Mouse (Mus musculus) MEL (cell line): ENCODE measurements at regions not wholly inside any gene's neighbourhood (a gene's known extent, or its start where the extent isn't known, plus 50 kb on each side); places are given as distances from the start of the nearest gene placed in this dataset.

Experiments used
- DNase-seq: peaks from one replicate; pipeline ENCODE4 v3.0.0; 2011; ENCODE audit warnings: low read depth, low spot score
- H3K27ac ChIP-seq: 2 replicates; pipeline ENCODE4 v1.5.1; 2012; ENCODE audit warnings: low read depth, mild to moderate bottlenecking, control low read depth, low read length, moderate library complexity; ENCODE audit not compliant: control insufficient read depth
- H3K27me3 ChIP-seq, 2 experiments: fragments of 150-350 bp in 1 of 2; sonication (generic) in 1 of 2; 2 replicates each; pipeline ENCODE4 v1.6.1; 2012; ENCODE audit warnings: low read length in 2 of 2, mild to moderate bottlenecking in 2 of 2, improper control_type of control experiment in 1 of 2, moderate library complexity in 1 of 2; ENCODE audit not compliant: insufficient read depth in 2 of 2, control insufficient read depth in 1 of 2
- H3K36me3 ChIP-seq, 2 experiments: 2 replicates each; pipeline ENCODE4 v1.6.1; 2012 to 2014; ENCODE audit warnings: low read length in 2 of 2, improper control_type of control experiment in 1 of 2, inconsistent platforms in 1 of 2, mild to moderate bottlenecking in 1 of 2; ENCODE audit not compliant: insufficient read depth in 2 of 2, control insufficient read depth in 1 of 2
- H3K4me1 ChIP-seq, 2 experiments: fragments of 150-350 bp in 1 of 2; sonication (generic) in 1 of 2; 2 replicates each; pipeline ENCODE4 v1.6.1; 2012; ENCODE audit warnings: low read length in 2 of 2, improper control_type of control experiment in 1 of 2, mild to moderate bottlenecking in 1 of 2; ENCODE audit not compliant: insufficient read depth in 2 of 2, control insufficient read depth in 1 of 2
- H3K4me3 ChIP-seq, 2 experiments: fragments of 150-350 bp in 1 of 2; sonication (generic) in 1 of 2; 2 replicates each; pipeline ENCODE4 v1.5.1; 2012; ENCODE audit warnings: low read depth in 2 of 2, low read length in 2 of 2, mild to moderate bottlenecking in 2 of 2, moderate library complexity in 2 of 2, control low read depth in 1 of 2, improper control_type of control experiment in 1 of 2; ENCODE audit not compliant: control insufficient read depth in 1 of 2, insufficient read depth in 1 of 2
- H3K79me2 ChIP-seq: 2 replicates; pipeline ENCODE4 v1.6.1; 2012; ENCODE audit warnings: mild to moderate bottlenecking, low read length, moderate library complexity; ENCODE audit not compliant: control insufficient read depth, poor library complexity, insufficient read depth
- H3K9ac ChIP-seq: 2 replicates; pipeline ENCODE4 v1.6.1; 2012; ENCODE audit warnings: low read depth, mild to moderate bottlenecking, control low read depth, low read length, moderate library complexity; ENCODE audit not compliant: control insufficient read depth, poor library complexity, severe bottlenecking
- H3K9me3 ChIP-seq: fragments of 150-350 bp; sonication (generic); replicated peaks from 2 replicates; pipeline ENCODE4 v1.6.1; 2012; ENCODE audit warnings: mild to moderate bottlenecking, low read length, improper control_type of control experiment, moderate library complexity; ENCODE audit not compliant: insufficient read depth
- CHD1 ChIP-seq: IDR thresholded peaks from 2 replicates; pipeline ENCODE4 v1.6.1; 2012; ENCODE audit warnings: low read depth, mild to moderate bottlenecking, inconsistent platforms, low read length, improper control_type of control experiment
- E2F4 ChIP-seq: IDR thresholded peaks from 2 replicates; pipeline ENCODE4 v1.6.1; 2011; ENCODE audit warnings: low read depth, low read length, improper control_type of control experiment, borderline replicate concordance
- EP300 ChIP-seq, 2 experiments: IDR thresholded peaks; 2 replicates each; pipeline ENCODE4 v1.6.1; 2011; ENCODE audit warnings: improper control_type of control experiment in 2 of 2, low read length in 2 of 2, low read depth in 1 of 2, mild to moderate bottlenecking in 1 of 2
- JUND ChIP-seq: IDR thresholded peaks from 2 replicates; pipeline ENCODE4 v1.6.1; 2011; ENCODE audit warnings: low read depth, mild to moderate bottlenecking, improper control_type of control experiment, low read length
- MEF2A ChIP-seq: IDR thresholded peaks from 2 replicates; pipeline ENCODE4 v1.6.1; 2014; ENCODE audit warnings: low read depth, mild to moderate bottlenecking, inconsistent platforms, low read length, improper control_type of control experiment; ENCODE audit not compliant: poor library complexity, insufficient replicate concordance, severe bottlenecking; ENCODE audit errors: extremely low read depth
- RAD21 ChIP-seq: IDR thresholded peaks from 2 replicates; pipeline ENCODE4 v1.6.1; 2011; ENCODE audit warnings: mild to moderate bottlenecking, low read depth, low read length, improper control_type of control experiment
- RCOR1 ChIP-seq: IDR thresholded peaks from 2 replicates; pipeline ENCODE4 v1.6.1; 2012; ENCODE audit warnings: low read depth, mild to moderate bottlenecking, inconsistent platforms, low read length, improper control_type of control experiment
- SMC3 ChIP-seq: IDR thresholded peaks from 2 replicates; pipeline ENCODE4 v1.6.1; 2011; ENCODE audit warnings: low read depth, low read length, improper control_type of control experiment
- TBP ChIP-seq: IDR thresholded peaks from 2 replicates; pipeline ENCODE4 v1.8.0; 2011; ENCODE audit warnings: low read depth, low read length, improper control_type of control experiment
- TCF12 ChIP-seq: IDR thresholded peaks from 2 replicates; pipeline ENCODE4 v1.6.1; 2014; ENCODE audit warnings: low read depth, mild to moderate bottlenecking, inconsistent platforms, low read length, improper control_type of control experiment, moderate library complexity
- USF1 ChIP-seq: IDR thresholded peaks from 2 replicates; pipeline ENCODE4 v1.6.1; 2014; ENCODE audit warnings: low read depth, mild to moderate bottlenecking, inconsistent platforms, low read length, improper control_type of control experiment, moderate library complexity
- USF2 ChIP-seq, 2 experiments: IDR thresholded peaks; 2 replicates each; pipeline ENCODE4 v1.6.1; 2011 to 2012; ENCODE audit warnings: improper control_type of control experiment in 2 of 2, low read length in 2 of 2, borderline replicate concordance in 1 of 2, inconsistent platforms in 1 of 2, low read depth in 1 of 2, mild to moderate bottlenecking in 1 of 2; ENCODE audit not compliant: insufficient read depth in 1 of 2
- ZC3H11A ChIP-seq: IDR thresholded peaks from 2 replicates; pipeline ENCODE4 v1.6.1; 2012; ENCODE audit warnings: low read depth, mild to moderate bottlenecking, inconsistent platforms, low read length, improper control_type of control experiment
- ZNF384 ChIP-seq: IDR thresholded peaks from 2 replicates; pipeline ENCODE4 v1.6.1; 2012; ENCODE audit warnings: low read depth, mild to moderate bottlenecking, inconsistent platforms, low read length, improper control_type of control experiment

DNA sequence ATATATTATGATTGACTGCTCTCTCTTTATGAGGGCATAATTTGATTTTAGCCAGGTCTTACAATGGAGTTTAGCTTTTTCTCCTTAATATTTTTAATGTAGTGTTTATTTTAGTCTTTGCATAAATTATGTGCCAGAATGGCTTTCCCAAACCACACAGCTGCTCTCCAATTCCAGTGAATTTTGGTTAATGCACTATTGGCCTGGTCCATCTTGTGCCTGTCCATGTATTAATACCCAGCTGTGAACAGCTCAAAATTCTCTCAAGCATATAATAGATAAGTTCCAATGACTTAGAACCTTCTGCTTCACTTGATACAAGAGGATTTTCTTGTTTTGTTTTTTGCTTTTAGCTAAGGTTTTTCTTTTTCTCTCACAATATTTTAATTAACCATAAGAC lies 939.4 kb downstream of the Pla2g4a start:
- no peaks in the 10 kb centered on the region for H3K4me1 ChIP-seq
- TF ChIP-seq TBP = no peak
- no peak for TF ChIP-seq EP300 (IDR thresholded peaks at IDR 0.05; ENCODE audit: low read depth in 1 of 2, low read length in 2 of 2)
- no peak for TF ChIP-seq E2F4
- no peak for TF ChIP-seq ZNF384
- no peak for TF ChIP-seq ZC3H11A
- TF ChIP-seq JUND = no peak
- no peak overlapping the region for H3K4me3 ChIP-seq
- DNase-seq = no peak
- no peak overlapping the region for H3K27ac ChIP-seq
- no peak overlapping the region for H3K9ac ChIP-seq
- H3K9me3 ChIP-seq = no peaks in the 10 kb centered on the region
- no peaks in the 10 kb centered on the region for H3K27me3 ChIP-seq
- no peaks in the 10 kb centered on the region for H3K79me2 ChIP-seq
- no peaks in the 10 kb centered on the region; a peak in 1 of 4 replicates for H3K36me3 ChIP-seq

DNA sequence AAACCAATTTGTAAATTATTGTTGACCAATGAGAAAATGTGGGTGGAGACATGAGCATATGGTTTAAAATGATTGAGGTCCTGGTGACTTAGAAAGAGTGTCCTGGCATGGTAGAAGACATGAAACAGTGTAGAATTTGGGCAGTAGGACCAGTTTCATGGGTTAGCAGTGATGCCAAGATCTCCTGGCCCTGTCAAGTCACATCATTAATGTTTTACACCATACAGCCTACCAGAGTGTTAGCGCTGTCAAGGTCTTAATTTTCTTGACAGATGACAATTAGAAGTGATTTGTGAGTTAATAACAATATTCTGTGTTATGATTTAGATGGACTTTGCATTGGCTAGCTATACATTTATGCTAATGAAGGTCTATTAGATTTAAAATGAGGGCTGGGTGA lies 939.8 kb downstream of the Pla2g4a start:
- Histone ChIP-seq H3K4me1 (no peaks in the 10 kb centered on the region), H3K36me3 (no peaks in the 10 kb centered on the region; a peak in 1 of 4 replicates), H3K4me3 (no peak overlapping the region), H3K9ac (no peak overlapping the region), H3K27me3 (no peaks in the 10 kb centered on the region), H3K9me3 (no peaks in the 10 kb centered on the region), H3K27ac (no peak overlapping the region), H3K79me2 (no peaks in the 10 kb centered on the region)
- no peak for TF ChIP-seq CHD1
- TF ChIP-seq JUND = no peak
- TF ChIP-seq EP300 (IDR thresholded peaks at IDR 0.05; ENCODE audit: low read depth in 1 of 2, low read length in 2 of 2) = no peak
- DNase-seq = no peak

DNA sequence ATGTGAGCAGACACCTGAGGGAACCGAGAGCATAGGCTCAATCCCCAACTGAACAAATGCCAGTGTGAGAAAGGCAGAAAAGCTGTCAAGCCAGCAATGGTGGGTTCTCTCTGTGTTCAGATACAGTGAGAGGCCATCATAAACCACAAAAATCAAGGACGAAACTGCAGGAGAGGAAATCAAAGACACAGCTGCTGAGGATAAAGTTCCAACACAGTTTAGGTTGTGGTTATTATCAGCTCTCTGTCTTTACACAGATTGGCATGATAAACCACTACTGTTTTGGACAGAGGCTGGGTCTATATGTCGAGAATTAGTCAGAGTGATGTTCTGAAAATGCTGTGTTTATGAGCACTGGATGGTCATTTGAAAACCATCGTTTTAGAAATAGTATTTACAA lies 946.5 kb downstream of the Pla2g4a start:
- no peaks in the 10 kb centered on the region for H3K27me3 ChIP-seq

DNA sequence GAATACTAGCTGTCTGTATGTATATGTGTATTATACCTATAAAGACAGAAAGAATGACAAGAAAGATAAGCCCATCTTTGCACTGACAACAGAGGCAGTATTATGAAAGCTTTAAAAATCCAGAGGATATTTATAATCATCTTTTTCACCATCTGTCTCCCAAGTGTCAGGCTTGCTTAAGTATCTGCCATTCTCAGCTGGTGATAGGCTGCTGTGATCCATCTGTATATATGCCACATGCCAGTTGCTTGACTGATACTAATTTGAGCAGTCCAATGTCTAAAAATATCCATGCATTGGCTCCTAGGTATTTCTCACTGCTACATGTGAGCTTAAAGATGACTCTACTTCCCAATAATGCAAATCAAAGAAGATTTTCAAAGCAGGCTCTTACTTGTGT lies 950.3 kb downstream of the Pla2g4a start:
- no peak overlapping the region for H3K9ac ChIP-seq
- TF ChIP-seq TBP = no peak
- TF ChIP-seq RCOR1 = no peak
- TF ChIP-seq ZNF384 = no peak
- no peak for TF ChIP-seq RAD21
- no peak for TF ChIP-seq USF1
- no peak for TF ChIP-seq TCF12
- TF ChIP-seq MEF2A = no peak
- no peak for TF ChIP-seq SMC3
- H3K4me1 ChIP-seq = no peaks in the 10 kb centered on the region
- no peak overlapping the region for H3K4me3 ChIP-seq
- H3K79me2 ChIP-seq = no peaks in the 10 kb centered on the region
- no peaks in the 10 kb centered on the region for H3K9me3 ChIP-seq
- DNase-seq = no peak
- H3K27ac ChIP-seq = no peak overlapping the region
- H3K36me3 ChIP-seq = no peaks in the 10 kb centered on the region
- H3K27me3 ChIP-seq = no peaks in the 10 kb centered on the region

More for the DNA sequence above, 946.5 kb downstream of the Pla2g4a start:
- H3K4me3 ChIP-seq = no peak overlapping the region
- no peak overlapping the region for H3K27ac ChIP-seq
- no peak for TF ChIP-seq USF2 (IDR thresholded peaks at IDR 0.05; ENCODE audit: borderline replicate concordance in 1 of 2, insufficient read depth in 1 of 2, low read depth in 1 of 2, low read length in 2 of 2)
- peak; percentile 90 for TF ChIP-seq RCOR1
- no peaks in the 10 kb centered on the region for H3K36me3 ChIP-seq
- DNase-seq = no peak
- no peaks in the 10 kb centered on the region for H3K4me1 ChIP-seq
- no peaks in the 10 kb centered on the region for H3K9me3 ChIP-seq
- H3K9ac ChIP-seq = no peak overlapping the region
- no peaks in the 10 kb centered on the region for H3K79me2 ChIP-seq
